Mouse (Mus musculus) lung, postnatal 0 days (tissue): ENCODE results near the gene Fndc4.

Source experiments
- CTCF ChIP-seq: IDR thresholded peaks from 2 replicates; pipeline ENCODE4 v1.5.1; 2016; ENCODE audit warnings: antibody characterized with exemption, mild to moderate bottlenecking
- EP300 ChIP-seq: IDR thresholded peaks from 2 replicates; pipeline ENCODE4 v1.6.1; 2016; ENCODE audit warnings: antibody characterized with exemption, mild to moderate bottlenecking, control low read depth

DNA sequence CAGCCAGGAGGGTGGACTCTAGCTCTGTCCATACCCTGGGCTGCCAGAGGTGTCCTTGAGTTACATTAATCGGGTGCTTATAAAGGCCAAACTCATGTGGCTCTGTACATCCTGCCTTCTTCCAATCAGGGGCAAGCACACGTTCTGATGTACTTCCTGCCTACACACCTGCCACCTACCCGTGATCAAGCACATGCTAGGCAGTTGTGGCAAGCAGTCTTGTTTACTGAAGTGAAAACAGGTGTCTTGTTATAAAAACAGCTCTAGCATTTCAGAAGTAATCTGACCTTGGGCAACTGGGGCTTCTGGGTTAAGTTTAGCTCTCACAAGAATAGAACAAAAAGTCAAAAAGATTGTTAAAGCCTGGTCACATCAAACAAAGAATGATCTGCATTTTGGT lies 28.2 kb upstream of the Fndc4 start:
- TF ChIP-seq CTCF (no peak), EP300 (no peak)
